Mouse (Mus musculus): ENCODE results near the gene Olfr539. TPM values are rescaled to one million over a fixed set of nuclear protein-coding genes. Genes with fewer than 3 reads are reported as not detected.

Gene Olfr539
- total and polyA plus RNA-seq, 3 experiments = not detected

DNA sequence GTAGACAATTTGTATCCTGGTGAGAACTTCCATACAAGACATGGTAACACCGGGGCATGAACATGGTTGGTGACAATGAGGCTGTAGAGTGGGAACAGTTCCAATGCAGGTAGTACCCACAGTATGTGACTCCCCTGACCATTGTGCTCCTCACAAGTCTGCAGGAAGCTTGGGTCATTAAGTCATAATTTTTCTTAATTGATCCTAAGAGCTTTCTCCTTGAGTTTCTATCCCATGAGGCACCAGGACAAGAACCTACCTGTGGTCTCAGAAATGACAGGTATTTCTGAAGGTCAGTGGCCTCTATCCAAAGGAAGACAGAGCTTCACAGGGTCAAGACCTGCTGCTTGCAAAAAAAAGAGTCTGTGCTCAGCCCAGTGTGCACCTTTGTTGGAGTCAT lies 21.9 kb downstream of the Olfr539 start, which contains the start of gene Olfr45:
TSS of gene Olfr45 (plus strand) at position 301 of the 400 bp plus-strand sequence.
- Histone ChIP-seq H3K36me3 (ENCODE audit: control insufficient read depth, insufficient read depth, low read length) (no peaks in the 10 kb centered on the region), H3K4me1 (ENCODE audit: control insufficient read depth, insufficient read depth, low read length) (no peaks in the 10 kb centered on the region), H3K4me3 (no peak within 1 kb of the TSS), H3K79me2 (replicated peaks; ENCODE audit: control insufficient read depth, insufficient read depth, low read length) (no peaks in the 10 kb centered on the region), H3K9ac (ENCODE audit: low read depth, low read length) (no peak within 1 kb of the TSS), H3K27me3 (ENCODE audit: control insufficient read depth, insufficient read depth, low read length) (no peaks in the 10 kb centered on the region), H3K27ac (no peak within 1 kb of the TSS)
- WGBS = 78% methylated on average over 1 of the region's 1 CpGs
- no peak for TF ChIP-seq POLR2A (IDR thresholded peaks at IDR 0.05; ENCODE audit: insufficient read depth, low read depth, low read length)
- TF ChIP-seq CTCF (IDR thresholded peaks at IDR 0.05) = no peak
- TF ChIP-seq EP300 (IDR thresholded peaks at IDR 0.05; ENCODE audit: insufficient read depth, low read depth, low read length) = no peak
- intact Hi-C loops (cut with DNase I) = no loop called here
- no peak for DNase-seq

DNA sequence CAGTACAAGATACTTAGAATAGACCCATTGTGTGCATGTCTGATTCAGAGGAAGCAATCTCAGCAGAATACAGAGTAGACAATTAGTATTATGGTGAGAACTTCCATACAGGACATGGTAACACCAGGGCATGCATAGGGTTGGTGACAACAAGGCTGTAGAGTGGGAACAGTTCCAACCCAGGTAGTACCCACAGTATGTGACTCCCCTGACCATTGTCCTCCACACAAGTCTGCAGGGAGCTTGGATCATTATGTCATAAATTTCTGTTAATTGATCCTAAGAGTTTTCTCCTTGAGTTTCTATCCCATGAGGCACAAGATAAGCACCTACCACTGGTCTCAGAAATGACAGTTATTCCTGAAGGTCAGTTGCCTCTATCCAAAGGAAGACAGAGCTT lies 37.2 kb downstream of the Olfr539 start, which contains the start of gene Olfr541:
TSS of gene Olfr541 (plus strand) at position 301 of the 400 bp plus-strand sequence.
- Histone ChIP-seq H3K4me3 (no peak within 1 kb of the TSS), H3K9ac (ENCODE audit: low read depth, low read length) (no peak within 1 kb of the TSS), H3K4me1 (ENCODE audit: control insufficient read depth, insufficient read depth, low read length) (no peaks in the 10 kb centered on the region), H3K27ac (no peak within 1 kb of the TSS), H3K36me3 (ENCODE audit: control insufficient read depth, insufficient read depth, low read length) (no peaks in the 10 kb centered on the region), H3K79me2 (replicated peaks; ENCODE audit: control insufficient read depth, insufficient read depth, low read length) (no peaks in the 10 kb centered on the region), H3K27me3 (ENCODE audit: control insufficient read depth, insufficient read depth, low read length) (no peaks in the 10 kb centered on the region)
- intact Hi-C loops (cut with DNase I) = no loop called here
- no peak for TF ChIP-seq EP300 (IDR thresholded peaks at IDR 0.05; ENCODE audit: insufficient read depth, low read depth, low read length)
- TF ChIP-seq POLR2A (IDR thresholded peaks at IDR 0.05; ENCODE audit: insufficient read depth, low read depth, low read length) = no peak
- no peak for DNase-seq

DNA sequence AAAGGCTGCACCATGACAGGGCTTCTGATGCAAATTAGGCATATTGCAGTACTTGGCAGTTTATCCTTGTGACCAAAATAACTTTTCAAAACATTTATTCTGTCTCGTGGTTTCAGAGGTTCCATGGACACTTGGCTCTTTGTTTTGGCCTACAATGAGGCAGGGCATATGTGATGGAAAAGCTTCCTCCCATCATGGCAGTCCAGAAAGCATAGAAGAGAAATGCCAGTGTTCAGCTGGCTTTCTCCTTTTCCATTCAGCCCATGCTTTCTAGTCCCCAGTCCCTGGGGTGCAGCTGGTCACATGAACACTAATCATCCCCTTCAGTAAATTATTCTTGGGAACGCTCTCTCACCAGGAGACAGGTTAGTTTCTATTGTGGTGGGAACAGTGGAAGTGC lies 46.6 kb downstream of the Olfr539 start:
- H3K4me1 ChIP-seq (ENCODE audit: control insufficient read depth, insufficient read depth, low read length) = no peaks in the 10 kb centered on the region
- intact Hi-C loops (cut with DNase I) = no loop called here
- H3K27ac ChIP-seq = no peak overlapping the region
- no peak overlapping the region for H3K4me3 ChIP-seq
- no peak overlapping the region for H3K9ac ChIP-seq (ENCODE audit: low read depth, low read length)
- no peaks in the 10 kb centered on the region for H3K27me3 ChIP-seq (ENCODE audit: control insufficient read depth, insufficient read depth, low read length)
- H3K79me2 ChIP-seq (replicated peaks; ENCODE audit: control insufficient read depth, insufficient read depth, low read length) = no peaks in the 10 kb centered on the region
- DNase-seq = no peak
- no peak for TF ChIP-seq CTCF (IDR thresholded peaks at IDR 0.05)
- no peak for TF ChIP-seq POLR2A (IDR thresholded peaks at IDR 0.05; ENCODE audit: insufficient read depth, low read depth, low read length)
- TF ChIP-seq EP300 (IDR thresholded peaks at IDR 0.05; ENCODE audit: insufficient read depth, low read depth, low read length) = no peak
- no peaks in the 10 kb centered on the region for H3K36me3 ChIP-seq (ENCODE audit: control insufficient read depth, insufficient read depth, low read length)
- WGBS = 63% methylated on average over 2 of the region's 2 CpGs

DNA sequence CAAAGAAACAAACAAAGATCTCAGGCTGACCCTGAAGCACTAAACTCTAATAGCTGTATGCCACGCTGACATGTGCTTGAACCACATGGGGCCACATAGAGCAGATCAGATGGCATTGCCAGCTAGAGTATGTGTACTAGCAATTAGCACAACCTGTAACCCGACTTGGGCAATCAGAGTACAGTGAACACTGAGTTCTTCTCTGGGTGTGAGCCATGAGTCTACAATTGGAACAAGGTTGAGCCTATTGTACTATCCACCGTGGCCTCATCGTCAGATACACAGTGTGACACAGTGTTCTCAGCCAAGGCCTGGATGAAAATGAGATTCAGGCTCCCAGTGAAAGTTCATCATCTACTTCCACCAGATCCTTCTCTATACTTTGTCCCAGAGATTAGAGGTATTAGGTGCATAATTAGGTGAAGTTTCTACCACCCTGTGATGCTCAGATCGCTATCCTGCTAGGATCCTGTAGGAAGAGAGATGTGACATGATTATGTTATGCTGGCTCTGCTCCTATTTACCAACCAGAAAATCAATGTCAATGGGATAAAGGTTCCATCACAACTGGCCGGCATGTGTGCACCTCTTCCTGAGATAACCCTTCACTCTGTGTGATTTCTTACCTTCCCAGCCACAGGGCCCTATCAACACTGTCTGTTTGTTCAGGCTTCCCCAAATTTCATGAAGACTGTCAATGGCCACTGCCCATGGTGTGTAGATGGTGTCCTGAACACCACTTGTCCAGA lies 48.0 kb downstream of the Olfr539 start:
- WGBS = 73% methylated on average over 6 of the region's 6 CpGs
- no peak overlapping the region for H3K27ac ChIP-seq
- no peak for DNase-seq
- intact Hi-C loops (cut with DNase I) = no loop called here
- no peak overlapping the region for H3K9ac ChIP-seq (ENCODE audit: low read depth, low read length)
- no peaks in the 10 kb centered on the region for H3K36me3 ChIP-seq (ENCODE audit: control insufficient read depth, insufficient read depth, low read length)
- no peak overlapping the region for H3K4me3 ChIP-seq
- TF ChIP-seq CTCF (IDR thresholded peaks at IDR 0.05) = no peak
- no peaks in the 10 kb centered on the region for H3K4me1 ChIP-seq (ENCODE audit: control insufficient read depth, insufficient read depth, low read length)
- no peaks in the 10 kb centered on the region for H3K79me2 ChIP-seq (replicated peaks; ENCODE audit: control insufficient read depth, insufficient read depth, low read length)
- H3K27me3 ChIP-seq (ENCODE audit: control insufficient read depth, insufficient read depth, low read length) = no peaks in the 10 kb centered on the region

DNA sequence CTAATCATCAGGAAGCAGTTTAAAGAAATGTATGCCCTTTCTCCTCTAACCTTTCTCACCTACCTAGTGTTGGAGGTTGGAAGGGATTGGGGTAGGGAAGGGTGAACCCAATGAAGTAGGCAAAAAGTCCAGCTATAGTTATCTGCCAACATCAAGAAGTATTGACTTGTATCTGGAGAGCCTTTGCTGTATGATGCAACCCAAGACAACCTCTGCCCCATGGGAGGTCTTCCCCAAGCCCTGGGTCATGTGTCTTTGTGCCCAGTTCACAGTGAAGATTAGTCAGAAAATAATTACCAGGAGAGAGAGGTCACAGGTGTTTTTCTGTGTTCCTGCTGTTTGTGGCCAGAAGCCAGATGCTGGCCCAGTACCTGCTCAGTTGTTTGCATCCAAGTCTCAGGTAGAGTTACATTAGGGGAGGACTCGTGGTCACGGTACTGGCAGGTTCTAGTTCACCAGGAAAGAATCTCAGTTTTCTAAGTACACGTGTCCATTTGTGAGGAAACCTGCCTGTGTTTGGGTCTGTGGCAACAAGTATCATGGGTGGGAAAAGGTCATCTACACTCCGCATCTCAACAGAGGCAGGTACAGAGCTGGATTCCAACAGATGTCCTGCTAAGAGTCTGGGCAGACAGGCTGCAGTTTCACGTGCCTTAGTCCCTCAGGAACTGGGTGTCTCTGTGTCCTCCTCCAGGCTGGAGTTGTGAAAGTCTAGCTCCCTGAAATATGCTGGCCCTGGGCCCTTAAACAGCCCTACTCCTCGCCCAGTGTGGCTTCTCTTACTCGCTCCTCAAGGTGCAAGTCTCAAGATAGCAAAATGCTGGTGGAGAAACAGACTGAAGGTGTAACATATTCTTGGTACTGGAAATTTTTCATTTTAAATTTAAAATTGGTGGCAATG lies 57.7 kb downstream of the Olfr539 start:
- no peaks in the 10 kb centered on the region for H3K36me3 ChIP-seq (ENCODE audit: control insufficient read depth, insufficient read depth, low read length)
- no peak for DNase-seq
- no peaks in the 10 kb centered on the region for H3K4me1 ChIP-seq (ENCODE audit: control insufficient read depth, insufficient read depth, low read length)
- no peak overlapping the region for H3K9ac ChIP-seq (ENCODE audit: low read depth, low read length)
- no peak overlapping the region for H3K4me3 ChIP-seq
- no peaks in the 10 kb centered on the region for H3K27me3 ChIP-seq (ENCODE audit: control insufficient read depth, insufficient read depth, low read length)
- H3K79me2 ChIP-seq (replicated peaks; ENCODE audit: control insufficient read depth, insufficient read depth, low read length) = no peaks in the 10 kb centered on the region
- intact Hi-C loops (cut with DNase I) = no loop called here
- no peak overlapping the region for H3K27ac ChIP-seq
- WGBS = 72% methylated on average over 7 of the region's 7 CpGs
- TF ChIP-seq CTCF (IDR thresholded peaks at IDR 0.05) (no peak), POLR2A (IDR thresholded peaks at IDR 0.05; ENCODE audit: insufficient read depth, low read depth, low read length) (no peak), EP300 (IDR thresholded peaks at IDR 0.05; ENCODE audit: insufficient read depth, low read depth, low read length) (no peak)

DNA sequence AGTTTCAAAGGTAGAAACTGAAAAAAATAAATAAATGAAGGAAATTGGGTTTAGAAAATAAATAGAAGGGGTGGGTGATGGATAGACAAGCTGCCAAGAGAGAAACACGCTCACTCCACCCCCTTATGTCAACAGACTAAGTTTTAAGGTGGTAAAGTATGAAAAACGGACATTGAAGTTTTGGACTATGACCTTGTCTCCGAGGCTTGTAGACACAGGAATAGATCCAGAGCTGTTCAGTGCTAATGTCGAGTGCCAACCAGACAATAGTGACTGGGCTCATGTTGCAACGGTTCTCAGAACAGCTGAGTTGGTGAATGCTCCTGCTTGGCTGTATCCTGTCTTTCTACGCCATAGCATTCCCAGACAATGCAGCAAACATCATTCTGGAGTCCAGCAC lies 61.4 kb downstream of the Olfr539 start:
- Histone ChIP-seq H3K27me3 (ENCODE audit: control insufficient read depth, insufficient read depth, low read length) (no peaks in the 10 kb centered on the region), H3K79me2 (replicated peaks; ENCODE audit: control insufficient read depth, insufficient read depth, low read length) (no peaks in the 10 kb centered on the region), H3K27ac (no peak overlapping the region), H3K4me1 (ENCODE audit: control insufficient read depth, insufficient read depth, low read length) (no peaks in the 10 kb centered on the region), H3K4me3 (no peak overlapping the region), H3K9ac (ENCODE audit: low read depth, low read length) (no peak overlapping the region), H3K36me3 (ENCODE audit: control insufficient read depth, insufficient read depth, low read length) (no peaks in the 10 kb centered on the region)
- DNase-seq = no peak
- TF ChIP-seq EP300 (IDR thresholded peaks at IDR 0.05; ENCODE audit: insufficient read depth, low read depth, low read length) = no peak
- TF ChIP-seq POLR2A (IDR thresholded peaks at IDR 0.05; ENCODE audit: insufficient read depth, low read depth, low read length) = no peak
- no peak for TF ChIP-seq CTCF (IDR thresholded peaks at IDR 0.05)
- WGBS = 59% methylated on average over 6 of the region's 6 CpGs
- intact Hi-C loops (cut with DNase I) = no loop called here

All from heart, adult 2 months (tissue).